Mouse (Mus musculus) kidney, embryonic 16.5 days (tissue): Measurements from ENCODE around the gene Thada. TPM values are rescaled to one million over a fixed set of nuclear protein-coding genes. Genes with fewer than 3 reads are reported as not detected.
A peak's percentile ranks its signal among the peaks of the same experiment; 100 is the strongest.

Experiments
- ATAC-seq: fragments of 200-750 bp; cut with Nextera tagmentation; 2 replicates; pipeline ENCODE4 v1.8.0; 2017; ENCODE audit warnings: moderate TSS enrichment; ENCODE audit not compliant: low FRiP score, low TSS enrichment
- H3K27ac ChIP-seq: fragments of 300-500 bp; sonication (generic); 2 replicates; pipeline ENCODE4 v1.5.1; 2014; ENCODE audit warnings: low read length
- H3K27me3 ChIP-seq: fragments of 300-500 bp; sonication (generic); 2 replicates; pipeline ENCODE4 v1.6.1; 2014; ENCODE audit warnings: low read length, control low read depth, mixed read lengths; ENCODE audit not compliant: insufficient read depth
- H3K36me3 ChIP-seq: fragments of 300-500 bp; sonication (generic); 2 replicates; pipeline ENCODE4 v1.6.1; 2014; ENCODE audit warnings: low read length, control low read depth, mixed read lengths; ENCODE audit not compliant: insufficient read depth
- H3K4me1 ChIP-seq: fragments of 300-500 bp; sonication (generic); 2 replicates; pipeline ENCODE4 v1.6.1; 2014; ENCODE audit warnings: low read length, control low read depth, mixed read lengths; ENCODE audit not compliant: insufficient read depth
- H3K4me2 ChIP-seq: fragments of 300-500 bp; sonication (generic); replicated peaks from 2 replicates; pipeline ENCODE4 v1.6.1; 2014; ENCODE audit warnings: low read depth, low read length
- H3K4me3 ChIP-seq: fragments of 300-500 bp; sonication (generic); 2 replicates; pipeline ENCODE4 v1.5.1; 2014; ENCODE audit warnings: mild to moderate bottlenecking, low read length
- H3K9ac ChIP-seq: fragments of 300-500 bp; sonication (generic); replicated peaks from 2 replicates; pipeline ENCODE4 v1.6.1; 2014; ENCODE audit warnings: low read length
- H3K9me3 ChIP-seq: fragments of 300-500 bp; sonication (generic); 2 replicates; pipeline ENCODE4 v1.6.1; 2016; ENCODE audit warnings: low read length, control low read depth
- WGBS: fragments of 180-500 bp; shearing (Covaris S2); extraction: QIAGEN DNeasy Blood & Tissue Kit; methylation state at CpG from one replicate; pipeline ENCODE4 v1.1.7; 2014; 5-methylcytosine and 5-hydroxymethylcytosine counted together
- polyA plus RNA-seq: library from polyadenylated mRNA; unstranded; fragments of >200 nt; fragmentation: Nextera tagmentation; extraction: Ambion mirVana; gene quantifications from 2 replicates; pipeline ENCODE4 v1.2.1, GENCODE M21; 2015

Thada gene
- polyA plus RNA-seq, 1 experiment from 2014 or later, result 9.2 TPM

GRCm38 (mm10) chr17:84261010-84261409, 205.0 kb downstream of the Thada start:
- ATAC-seq, result 0 out of 2 replicates have a peak, but pooled peaks have one; percentile 27
- Histone ChIP-seq H3K9me3 (no peaks in the 10 kb centered on the region), H3K36me3 (no peaks in the 10 kb centered on the region), H3K4me2 (no peak overlapping the region), H3K4me3 (no peak overlapping the region), H3K27me3 (no peaks in the 10 kb centered on the region), H3K4me1 (peaks cover 56% of the 10 kb centered on the region), H3K9ac (no peak overlapping the region), H3K27ac (peak overlapping the region; percentile 49; the same call in 1 of the 2 replicates)

GRCm38 (mm10) chr17:84260226-84260625, 205.8 kb downstream of the Thada start:
- H3K27ac ChIP-seq, result no peak overlapping the region
- no peak for ATAC-seq
- H3K27me3 ChIP-seq, result no peaks in the 10 kb centered on the region
- no peaks in the 10 kb centered on the region for H3K36me3 ChIP-seq
- peaks cover 56% of the 10 kb centered on the region for H3K4me1 ChIP-seq
- H3K9me3 ChIP-seq, result no peaks in the 10 kb centered on the region
- no peak overlapping the region for H3K4me3 ChIP-seq
- H3K4me2 ChIP-seq, result no peak overlapping the region
- H3K9ac ChIP-seq, result no peak overlapping the region

DNA sequence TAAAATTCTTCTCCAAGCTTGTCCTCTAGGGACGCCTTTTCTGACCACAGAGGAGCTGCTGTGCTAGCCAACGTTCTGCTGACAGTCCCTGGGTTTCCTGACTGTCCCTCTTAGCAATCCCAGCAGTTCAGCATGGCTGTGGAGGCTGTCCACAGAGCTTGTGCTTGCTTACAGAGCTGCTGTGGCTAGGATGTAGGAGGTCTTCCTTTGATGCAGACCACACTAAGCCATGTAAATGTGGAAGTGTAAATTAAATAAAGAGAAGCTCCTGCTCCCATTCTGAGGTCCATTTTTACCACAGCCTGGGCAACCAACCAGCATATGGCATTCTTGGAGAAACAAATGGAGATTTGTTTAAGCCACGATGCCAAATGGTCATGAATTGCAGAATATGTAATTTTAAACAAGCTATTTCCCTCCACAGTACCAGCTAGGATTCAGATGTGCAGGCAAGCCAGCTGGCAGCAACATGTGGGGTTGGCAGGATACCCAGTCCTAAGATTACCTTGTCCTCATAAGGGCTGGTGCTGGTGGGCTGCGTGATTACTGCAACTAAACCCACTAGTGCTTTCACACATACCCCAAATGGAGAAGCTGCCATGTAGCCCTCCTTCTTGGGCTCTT, 207.3 kb downstream of the Thada start:
- peak overlapping the region; percentile 72 for H3K27ac ChIP-seq

GRCm38 (mm10) chr17:84257927-84258532, 208.0 kb downstream of the Thada start:
- H3K4me3 ChIP-seq, result no peak overlapping the region
- peak; percentile 82 for ATAC-seq
- WGBS, result 34% methylated on average over 5 of the region's 5 CpGs
- H3K4me2 ChIP-seq, result no peak overlapping the region
- H3K4me1 ChIP-seq, result peaks cover 48% of the 10 kb centered on the region
- no peak overlapping the region for H3K9ac ChIP-seq
- peak overlapping the region; percentile 72 for H3K27ac ChIP-seq
- no peaks in the 10 kb centered on the region for H3K27me3 ChIP-seq
- 0 out of 2 replicates have a peak, but pooled peaks cover 2% of the 10 kb centered on the region for H3K36me3 ChIP-seq
- no peaks in the 10 kb centered on the region for H3K9me3 ChIP-seq

More for the DNA sequence above, 207.3 kb downstream of the Thada start:
- peaks cover 48% of the 10 kb centered on the region for H3K4me1 ChIP-seq
- H3K9ac ChIP-seq, result no peak overlapping the region
- H3K9me3 ChIP-seq, result no peaks in the 10 kb centered on the region
- ATAC-seq, result no peak
- no peaks in the 10 kb centered on the region for H3K27me3 ChIP-seq
- no peak overlapping the region for H3K4me3 ChIP-seq
- 0 out of 2 replicates have a peak, but pooled peaks cover 2% of the 10 kb centered on the region for H3K36me3 ChIP-seq
- whole genome bisulfite sequencing, result 58% methylated on average over 4 of the region's 4 CpGs
- H3K4me2 ChIP-seq, result no peak overlapping the region

DNA sequence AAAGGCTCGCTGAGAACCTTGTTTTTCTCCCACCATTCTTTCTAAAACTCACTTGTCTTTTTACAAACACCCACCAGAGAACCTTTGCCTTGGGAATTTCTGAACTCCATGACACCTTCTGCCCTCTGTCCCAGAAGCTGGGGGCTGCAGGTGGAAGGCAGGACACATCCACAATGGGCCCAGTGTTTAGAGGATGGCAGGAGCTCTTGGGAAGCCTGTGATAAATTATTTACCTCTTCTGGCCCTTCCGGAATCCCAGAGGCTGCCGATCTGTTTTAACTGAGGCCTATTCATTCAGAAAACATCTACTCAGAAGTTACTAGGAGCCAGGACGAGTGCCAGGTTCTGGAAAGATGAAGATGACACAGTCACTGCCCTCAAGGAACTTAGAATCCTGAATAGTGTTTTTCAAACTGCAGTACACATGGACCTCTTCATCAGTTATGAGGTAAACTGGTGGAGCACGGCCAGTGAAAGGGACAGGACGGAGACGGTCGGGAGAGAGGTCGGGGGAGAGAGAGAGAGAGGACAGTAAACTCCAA, 209.7 kb downstream of the Thada start:
- Histone ChIP-seq H3K4me2 (no peak overlapping the region), H3K27ac (peak overlapping the region; percentile 66), H3K4me1 (peaks cover 44% of the 10 kb centered on the region), H3K4me3 (no peak overlapping the region), H3K27me3 (no peaks in the 10 kb centered on the region), H3K9me3 (no peaks in the 10 kb centered on the region), H3K36me3 (0 out of 2 replicates have a peak, but pooled peaks cover 7% of the 10 kb centered on the region), H3K9ac (no peak overlapping the region)
- WGBS, result 31% methylated on average over 9 of the region's 9 CpGs
- ATAC-seq, result no peak

- Histone ChIP-seq H3K27me3 (no peaks in the 10 kb centered on the region), H3K9me3 (no peaks in the 10 kb centered on the region), H3K4me2 (no peak overlapping the region), H3K36me3 (0 out of 2 replicates have a peak, but pooled peaks cover 7% of the 10 kb centered on the region), H3K4me3 (no peak overlapping the region), H3K4me1 (peaks cover 39% of the 10 kb centered on the region), H3K27ac (peak overlapping the region; percentile 66), H3K9ac (no peak overlapping the region)
- 29% methylated on average over 2 of the region's 2 CpGs for WGBS
- no peak for ATAC-seq
Observed at GRCm38 (mm10) chr17:84255841-84256240, 210.2 kb downstream of the Thada start.

DNA sequence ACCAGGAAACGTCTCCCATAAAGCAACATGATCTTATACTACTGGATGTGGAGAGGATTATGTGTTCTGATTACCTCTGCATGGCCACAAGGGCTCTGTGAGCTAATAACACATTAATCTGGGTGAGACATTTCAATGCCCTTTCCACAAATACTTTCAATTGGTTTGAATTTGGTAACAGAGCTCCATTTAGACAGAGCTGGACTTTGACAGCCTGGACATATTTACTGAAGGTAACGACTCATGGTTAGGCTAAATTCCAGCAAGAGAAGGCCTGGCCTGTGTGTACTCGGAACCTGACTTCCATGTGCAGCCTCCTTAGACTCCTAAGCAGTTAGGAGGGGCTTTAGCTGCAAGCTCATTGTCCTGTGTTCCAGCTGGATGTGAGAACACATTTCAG, 214.6 kb downstream of the Thada start:
- no peaks in the 10 kb centered on the region for H3K27me3 ChIP-seq
- H3K4me3 ChIP-seq, result no peak overlapping the region
- H3K4me2 ChIP-seq, result no peak overlapping the region
- H3K4me1 ChIP-seq, result peaks cover 19% of the 10 kb centered on the region
- ATAC-seq, result no peak
- H3K9ac ChIP-seq, result no peak overlapping the region
- WGBS, result 76% methylated on average over 3 of the region's 3 CpGs
- H3K9me3 ChIP-seq, result no peaks in the 10 kb centered on the region
- peaks cover 16% of the 10 kb centered on the region for H3K36me3 ChIP-seq
- no peak overlapping the region for H3K27ac ChIP-seq

DNA sequence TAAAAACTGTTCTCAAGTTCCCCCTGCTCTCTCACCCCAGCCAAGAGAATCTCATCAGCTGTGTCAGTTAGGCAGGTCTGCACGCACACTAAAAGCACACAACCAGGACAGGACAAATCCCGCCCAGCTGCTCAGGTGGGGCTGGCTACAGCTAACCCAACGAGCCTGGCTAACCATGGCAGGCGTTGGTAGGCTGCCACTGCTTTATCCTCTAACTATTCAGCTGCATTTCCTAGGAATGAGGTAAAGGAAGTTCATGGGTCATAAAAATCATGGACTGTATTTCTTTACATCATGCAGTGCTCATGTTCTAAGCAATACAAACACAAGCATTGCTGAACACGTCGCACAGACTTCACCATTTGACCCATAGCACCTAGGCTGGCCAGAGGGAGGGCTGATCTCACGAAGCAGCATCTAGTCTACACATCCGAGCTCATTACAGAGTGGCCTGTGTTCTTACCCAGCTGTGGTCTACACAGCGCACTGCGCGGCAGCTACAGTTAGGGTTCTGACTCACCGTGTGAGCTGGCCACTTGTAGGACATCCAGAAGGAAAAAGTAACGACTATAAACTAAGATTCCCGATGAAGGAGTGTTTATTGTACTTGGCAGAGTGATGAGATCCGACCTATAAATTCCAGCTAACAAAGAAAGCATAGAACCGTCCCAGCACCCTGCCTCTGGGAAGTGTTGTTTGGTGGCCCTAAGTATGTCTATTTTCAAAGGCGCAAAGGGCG, 221.7 kb downstream of the Thada start:
- Histone ChIP-seq H3K4me3 (no peak overlapping the region), H3K9ac (peak overlapping the region; percentile 17; the same call in 1 of the 2 replicates), H3K9me3 (no peaks in the 10 kb centered on the region; the same call in 1 of the 2 replicates), H3K27me3 (no peaks in the 10 kb centered on the region), H3K4me1 (peaks cover 27% of the 10 kb centered on the region), H3K4me2 (peak overlapping the region; percentile 11; the same call in 1 of the 2 replicates), H3K36me3 (peaks cover 5% of the 10 kb centered on the region; the same call in 1 of the 2 replicates), H3K27ac (peak overlapping the region; percentile 85)
- peak; percentile 84 for ATAC-seq
- 31% methylated on average over 18 of the region's 18 CpGs for WGBS

GRCm38 (mm10) chr17:84243759-84244158, 222.2 kb downstream of the Thada start:
- Histone ChIP-seq H3K4me2 (no peak overlapping the region; the same call in 1 of the 2 replicates), H3K36me3 (peaks cover 5% of the 10 kb centered on the region; the same call in 1 of the 2 replicates), H3K27me3 (no peaks in the 10 kb centered on the region), H3K4me1 (peaks cover 33% of the 10 kb centered on the region), H3K9me3 (no peaks in the 10 kb centered on the region; the same call in 1 of the 2 replicates), H3K4me3 (no peak overlapping the region), H3K9ac (no peak overlapping the region), H3K27ac (peak overlapping the region; percentile 85)
- WGBS, result 30% methylated on average over 6 of the region's 6 CpGs
- peak; percentile 83 for ATAC-seq
